Mouse (Mus musculus) MEL (cell line): Measurements from ENCODE around the gene Ttll11. TPM values are rescaled to one million over a fixed set of nuclear protein-coding genes. Genes with fewer than 3 reads are reported as not detected.

Experiments used
- DNase-seq: peaks from one replicate; pipeline ENCODE4 v3.0.0; 2011; ENCODE audit warnings: low read depth, low spot score
- H3K27ac ChIP-seq: 2 replicates; pipeline ENCODE4 v1.5.1; 2012; ENCODE audit warnings: low read depth, mild to moderate bottlenecking, control low read depth, low read length, moderate library complexity; ENCODE audit not compliant: control insufficient read depth
- H3K27me3 ChIP-seq, 2 experiments: fragments of 150-350 bp in 1 of 2; sonication (generic) in 1 of 2; 2 replicates each; pipeline ENCODE4 v1.6.1; 2012; ENCODE audit warnings: low read length in 2 of 2, mild to moderate bottlenecking in 2 of 2, improper control_type of control experiment in 1 of 2, moderate library complexity in 1 of 2; ENCODE audit not compliant: insufficient read depth in 2 of 2, control insufficient read depth in 1 of 2
- H3K36me3 ChIP-seq, 2 experiments: 2 replicates each; pipeline ENCODE4 v1.6.1; 2012 to 2014; ENCODE audit warnings: low read length in 2 of 2, improper control_type of control experiment in 1 of 2, inconsistent platforms in 1 of 2, mild to moderate bottlenecking in 1 of 2; ENCODE audit not compliant: insufficient read depth in 2 of 2, control insufficient read depth in 1 of 2
- H3K4me1 ChIP-seq, 2 experiments: fragments of 150-350 bp in 1 of 2; sonication (generic) in 1 of 2; 2 replicates each; pipeline ENCODE4 v1.6.1; 2012; ENCODE audit warnings: low read length in 2 of 2, improper control_type of control experiment in 1 of 2, mild to moderate bottlenecking in 1 of 2; ENCODE audit not compliant: insufficient read depth in 2 of 2, control insufficient read depth in 1 of 2
- H3K4me3 ChIP-seq, 2 experiments: fragments of 150-350 bp in 1 of 2; sonication (generic) in 1 of 2; 2 replicates each; pipeline ENCODE4 v1.5.1; 2012; ENCODE audit warnings: low read depth in 2 of 2, low read length in 2 of 2, mild to moderate bottlenecking in 2 of 2, moderate library complexity in 2 of 2, control low read depth in 1 of 2, improper control_type of control experiment in 1 of 2; ENCODE audit not compliant: control insufficient read depth in 1 of 2, insufficient read depth in 1 of 2
- H3K79me2 ChIP-seq: 2 replicates; pipeline ENCODE4 v1.6.1; 2012; ENCODE audit warnings: mild to moderate bottlenecking, low read length, moderate library complexity; ENCODE audit not compliant: control insufficient read depth, poor library complexity, insufficient read depth
- H3K9ac ChIP-seq: 2 replicates; pipeline ENCODE4 v1.6.1; 2012; ENCODE audit warnings: low read depth, mild to moderate bottlenecking, control low read depth, low read length, moderate library complexity; ENCODE audit not compliant: control insufficient read depth, poor library complexity, severe bottlenecking
- H3K9me3 ChIP-seq: fragments of 150-350 bp; sonication (generic); replicated peaks from 2 replicates; pipeline ENCODE4 v1.6.1; 2012; ENCODE audit warnings: mild to moderate bottlenecking, low read length, improper control_type of control experiment, moderate library complexity; ENCODE audit not compliant: insufficient read depth
- CHD1 ChIP-seq: IDR thresholded peaks from 2 replicates; pipeline ENCODE4 v1.6.1; 2012; ENCODE audit warnings: low read depth, mild to moderate bottlenecking, inconsistent platforms, low read length, improper control_type of control experiment
- HCFC1 ChIP-seq: IDR thresholded peaks from 2 replicates; pipeline ENCODE4 v1.6.1; 2012; ENCODE audit warnings: low read depth, mild to moderate bottlenecking, inconsistent platforms, low read length, improper control_type of control experiment, moderate library complexity
- MAFK ChIP-seq: IDR thresholded peaks from 2 replicates; pipeline ENCODE4 v1.6.1; 2011; ENCODE audit warnings: low read depth, mild to moderate bottlenecking, low read length, improper control_type of control experiment, borderline replicate concordance
- MAX ChIP-seq: IDR thresholded peaks from 2 replicates; pipeline ENCODE4 v1.6.1; 2011; ENCODE audit warnings: low read length, improper control_type of control experiment
- MAZ ChIP-seq: IDR thresholded peaks from 2 replicates; pipeline ENCODE4 v1.6.1; 2012; ENCODE audit warnings: low read depth, mild to moderate bottlenecking, inconsistent platforms, low read length, improper control_type of control experiment
- NELFE ChIP-seq: IDR thresholded peaks from 2 replicates; pipeline ENCODE4 v1.6.1; 2011; ENCODE audit warnings: low read depth, low read length, improper control_type of control experiment
- NRF1 ChIP-seq: IDR thresholded peaks from 2 replicates; pipeline ENCODE4 v1.6.1; 2014; ENCODE audit warnings: low read depth, mild to moderate bottlenecking, inconsistent platforms, low read length, improper control_type of control experiment, moderate library complexity; ENCODE audit not compliant: poor library complexity, insufficient read depth, severe bottlenecking
- POLR2AphosphoS2 ChIP-seq: IDR thresholded peaks from 2 replicates; pipeline ENCODE4 v1.6.1; 2011; ENCODE audit warnings: low read length, improper control_type of control experiment
- UBTF ChIP-seq: IDR thresholded peaks from 2 replicates; pipeline ENCODE4 v1.6.1; 2012; ENCODE audit warnings: low read depth, mild to moderate bottlenecking, inconsistent platforms, low read length, improper control_type of control experiment, moderate library complexity, borderline replicate concordance; ENCODE audit not compliant: insufficient read depth
- ZKSCAN1 ChIP-seq: IDR thresholded peaks from 2 replicates; pipeline ENCODE4 v1.6.1; 2012; ENCODE audit warnings: low read depth, mild to moderate bottlenecking, inconsistent platforms, low read length, improper control_type of control experiment, moderate library complexity
- ZNF384 ChIP-seq: IDR thresholded peaks from 2 replicates; pipeline ENCODE4 v1.6.1; 2012; ENCODE audit warnings: low read depth, mild to moderate bottlenecking, inconsistent platforms, low read length, improper control_type of control experiment
- polyA plus RNA-seq, 2 experiments: library from polyadenylated mRNA; stranded (reverse) in 1 of 2; unstranded in 1 of 2; fragments of >175 nt in 1 of 2; fragments of >200 nt in 1 of 2; gene quantifications; 2 replicates each; pipeline versions ENCODE4 v1.2.1 to v1.2.4; 2012; ENCODE audit warnings: low replicate concordance in 2 of 2, low read depth in 1 of 2; ENCODE audit not compliant: insufficient read length in 2 of 2, insufficient read depth in 1 of 2, missing spikeins in 1 of 2
- total RNA-seq: library from RNA; depleted of rRNA; stranded (reverse); fragments of 300-350 nt; gene quantifications from 2 replicates; pipeline ENCODE4 v1.2.3, GENCODE M21; 2012

Gene Ttll11
- total and polyA plus RNA-seq, 3 experiments, result 1.2 to 2.5 TPM; not detected in 1

DNA sequence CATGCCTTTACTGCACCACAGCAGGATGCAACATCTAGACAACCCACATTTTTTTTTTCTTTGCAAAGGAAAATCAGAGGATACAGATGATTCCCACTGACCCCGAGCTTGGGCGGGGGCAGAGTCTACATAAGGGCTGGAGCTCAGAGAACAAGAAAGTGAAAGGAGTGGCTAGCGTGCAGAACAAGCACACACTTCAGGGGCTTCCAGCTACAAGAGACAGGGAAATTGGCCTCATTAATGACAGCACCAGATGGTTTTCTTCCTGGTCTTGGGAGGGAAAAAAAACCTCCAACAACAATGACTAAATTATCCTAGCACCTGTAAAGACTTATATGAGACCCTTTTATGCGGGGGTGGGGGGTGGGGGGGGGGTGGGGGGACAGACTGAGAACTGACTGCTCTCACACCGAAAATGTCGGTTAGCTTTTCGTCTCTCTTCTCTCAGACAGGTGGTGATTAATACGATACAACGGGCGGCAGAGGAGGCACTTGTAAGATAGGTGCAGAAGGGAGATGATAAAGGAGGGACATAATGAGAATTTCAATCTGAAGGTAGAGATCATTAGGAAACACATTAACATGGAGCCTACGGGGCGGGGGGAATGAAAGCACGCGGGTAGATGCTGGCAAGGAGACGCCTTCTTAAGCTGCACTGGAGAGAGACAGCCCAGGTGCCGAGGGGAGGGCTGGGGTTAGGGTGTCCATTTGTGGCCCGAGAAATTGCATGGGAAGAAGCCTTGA lies 128.1 kb downstream of the Ttll11 start:
- no peak overlapping the region for H3K4me3 ChIP-seq
- H3K4me1 ChIP-seq, result no peaks in the 10 kb centered on the region
- TF ChIP-seq MAZ, result no peak
- TF ChIP-seq MAX, result no peak
- no peak for TF ChIP-seq CHD1
- no peak for TF ChIP-seq NELFE
- TF ChIP-seq, all 39 proteins: peak for 0
- Histone ChIP-seq H3K36me3 (no peaks in the 10 kb centered on the region), H3K9ac (no peak overlapping the region), H3K27me3 (no peaks in the 10 kb centered on the region), H3K27ac (no peak overlapping the region), H3K9me3 (no peaks in the 10 kb centered on the region), H3K79me2 (no peaks in the 10 kb centered on the region)
- no peak for DNase-seq

DNA sequence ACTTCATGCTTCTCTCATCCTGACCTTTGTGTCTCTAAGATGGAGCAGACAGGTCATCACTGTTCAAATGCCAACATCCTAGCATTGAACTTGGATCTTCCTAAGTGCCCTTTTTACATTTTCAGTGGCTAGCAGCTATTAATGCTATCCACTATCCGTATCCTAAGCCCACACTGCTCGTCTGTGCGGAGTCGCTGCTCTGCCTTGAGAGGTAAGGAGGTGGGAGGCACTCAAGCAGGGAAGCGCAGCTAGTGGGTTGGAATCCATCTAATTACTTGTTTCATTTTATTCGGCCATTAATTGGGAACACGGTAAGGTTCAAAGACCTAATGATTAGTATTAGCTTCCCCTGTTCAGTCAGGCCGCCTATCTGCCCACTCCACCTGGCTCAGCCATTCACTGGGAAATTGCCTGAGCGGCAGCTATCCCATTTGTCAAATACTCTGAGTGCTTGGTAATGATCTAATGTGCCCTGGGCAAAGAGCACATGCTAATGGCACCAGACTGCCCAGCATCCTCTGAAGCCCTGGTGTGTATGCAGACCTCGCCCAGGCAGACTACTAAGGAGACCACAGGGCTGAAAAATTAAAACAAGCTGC lies 130.0 kb downstream of the Ttll11 start:
- Histone ChIP-seq H3K27me3 (no peaks in the 10 kb centered on the region), H3K9ac (no peak overlapping the region), H3K4me3 (no peak overlapping the region), H3K36me3 (no peaks in the 10 kb centered on the region), H3K4me1 (no peaks in the 10 kb centered on the region), H3K9me3 (no peaks in the 10 kb centered on the region), H3K27ac (no peak overlapping the region), H3K79me2 (no peaks in the 10 kb centered on the region)
- TF ChIP-seq NELFE (no peak), HCFC1 (no peak), ZKSCAN1 (no peak), MAX (no peak), POLR2AphosphoS2 (no peak), MAFK (no peak), UBTF (no peak), NRF1 (no peak), ZNF384 (no peak)
- DNase-seq, result no peak
